Mouse (Mus musculus): Measurements from ENCODE around the gene Traf1. TPM values are rescaled to one million over a fixed set of nuclear protein-coding genes. Genes with fewer than 3 reads are reported as not detected.
A peak's percentile ranks its signal among the peaks of the same experiment; 100 is the strongest.

Traf1 gene
- total and polyA plus RNA-seq, 2 experiments from 2014 or later = 0.86 to 2.7 TPM

DNA sequence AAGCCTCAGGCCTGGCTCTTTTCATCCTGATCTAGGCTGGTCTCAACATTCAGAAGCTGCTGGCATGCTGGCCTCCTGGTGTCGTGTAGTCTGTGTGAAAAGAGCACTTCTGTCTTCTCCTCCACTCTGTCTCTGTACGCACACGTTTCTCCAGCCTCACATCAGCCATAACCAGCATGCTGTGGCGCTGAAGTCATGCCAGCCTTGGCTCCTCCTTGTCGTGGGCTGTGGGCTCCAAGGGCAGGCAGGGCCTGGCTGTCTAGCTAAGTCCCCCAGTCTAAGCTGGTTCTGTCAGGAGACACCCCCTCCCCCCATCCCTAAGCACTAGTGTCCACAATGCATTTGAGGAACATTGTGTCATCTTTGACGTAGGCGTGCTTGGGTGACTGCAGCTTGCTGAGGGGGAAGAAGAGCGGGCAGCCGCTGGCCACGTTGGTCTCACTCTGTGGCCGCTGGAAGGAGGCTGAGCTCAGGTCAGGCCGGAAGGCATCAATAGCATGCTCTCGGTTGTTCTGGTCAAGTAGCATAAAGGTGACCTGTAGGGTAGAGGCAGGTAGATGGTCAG is 17.9 kb downstream of the Traf1 start:
- no peaks in the 10 kb centered on the region for H3K27me3 ChIP-seq (ENCODE audit: insufficient read depth, low read length)
- no peaks in the 10 kb centered on the region for H3K36me3 ChIP-seq (ENCODE audit: insufficient read depth)
- DNase-seq = no peak
- no peak overlapping the region for H3K4me2 ChIP-seq (ENCODE audit: low read depth)
- 82% methylated on average over 13 of the region's 13 CpGs for WGBS
- no peaks in the 10 kb centered on the region for H3K9me3 ChIP-seq (ENCODE audit: low read length)
- no peaks in the 10 kb centered on the region for H3K4me1 ChIP-seq (ENCODE audit: insufficient read depth)
- H3K4me3 ChIP-seq (ENCODE audit: low read depth, low read length) = no peak overlapping the region
- ATAC-seq = no peak
- no peak overlapping the region for H3K27ac ChIP-seq (ENCODE audit: low read depth, low read length)
- no peak overlapping the region for H3K9ac ChIP-seq
- no peak for TF ChIP-seq CTCF (IDR thresholded peaks at IDR 0.05; ENCODE audit: low read depth)

DNA sequence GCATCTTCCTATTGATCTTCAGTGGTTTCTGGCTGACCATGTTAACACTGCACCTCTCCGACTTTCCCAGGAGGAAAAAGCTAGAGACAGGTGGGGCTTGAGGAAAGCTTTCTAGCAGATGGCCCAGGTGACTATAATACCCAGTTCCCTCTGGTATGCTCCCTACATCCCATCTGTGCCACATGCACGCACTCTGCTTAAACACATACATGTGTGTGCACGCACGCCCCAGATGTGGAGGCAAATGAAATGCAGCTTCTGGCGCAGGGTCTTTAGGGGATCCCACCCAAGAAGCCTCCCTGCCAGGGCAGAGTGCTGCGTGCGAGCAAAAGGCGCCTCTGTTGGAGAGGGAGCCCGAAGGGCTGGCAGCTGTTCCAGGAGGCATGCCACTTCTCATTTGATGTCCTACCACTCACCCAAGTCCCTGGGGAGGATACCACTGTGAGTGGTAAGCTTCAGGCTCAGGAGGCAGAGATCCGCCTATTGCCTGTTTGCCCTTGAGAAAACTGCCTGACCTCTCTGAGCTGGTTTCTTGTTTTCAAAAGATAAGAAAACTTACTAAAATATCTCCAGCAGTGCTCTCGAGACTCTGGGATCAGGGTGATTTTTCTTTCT is 20.4 kb downstream of the Traf1 start:
- Histone ChIP-seq H3K27me3 (ENCODE audit: insufficient read depth, low read length) (no peaks in the 10 kb centered on the region), H3K4me1 (ENCODE audit: insufficient read depth) (no peaks in the 10 kb centered on the region), H3K9ac (no peak overlapping the region), H3K4me2 (ENCODE audit: low read depth) (no peak overlapping the region), H3K36me3 (ENCODE audit: insufficient read depth) (no peaks in the 10 kb centered on the region), H3K27ac (ENCODE audit: low read depth, low read length) (no peak overlapping the region), H3K4me3 (ENCODE audit: low read depth, low read length) (no peak overlapping the region), H3K9me3 (ENCODE audit: low read length) (no peaks in the 10 kb centered on the region)
- no peak for TF ChIP-seq CTCF (IDR thresholded peaks at IDR 0.05; ENCODE audit: low read depth)
- DNase-seq = no peak
- 77% methylated on average over 11 of the region's 11 CpGs for WGBS
- ATAC-seq = no peak

DNA sequence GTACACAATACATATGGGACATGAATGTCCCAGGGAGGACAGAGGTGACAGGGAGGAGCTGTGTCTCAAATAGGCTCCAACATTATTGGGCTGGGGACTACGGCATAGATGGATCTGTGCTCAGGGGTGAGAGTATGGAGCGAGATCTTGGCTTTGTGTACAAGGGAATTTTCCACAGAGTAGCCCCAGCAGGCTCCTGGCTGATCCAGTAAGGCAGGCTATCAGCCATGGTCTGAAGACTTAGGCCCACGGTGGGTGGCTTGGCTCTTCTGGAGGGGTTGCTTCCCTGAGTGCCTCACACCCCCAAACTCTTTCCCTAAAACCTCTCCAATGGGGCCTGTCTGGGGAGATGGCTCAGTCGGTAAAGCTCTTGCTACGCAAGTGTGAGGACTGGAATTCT is 21.3 kb downstream of the Traf1 start:
- ATAC-seq (no peak), DNase-seq (no peak)
- no peaks in the 10 kb centered on the region for H3K9me3 ChIP-seq (ENCODE audit: low read length)
- H3K4me3 ChIP-seq (ENCODE audit: low read depth, low read length) = no peak overlapping the region
- H3K27me3 ChIP-seq (ENCODE audit: insufficient read depth, low read length) = no peaks in the 10 kb centered on the region
- H3K36me3 ChIP-seq (ENCODE audit: insufficient read depth) = no peaks in the 10 kb centered on the region
- no peak overlapping the region for H3K9ac ChIP-seq
- no peak overlapping the region for H3K4me2 ChIP-seq (ENCODE audit: low read depth)
- 68% methylated on average over 5 of the region's 5 CpGs for WGBS
- TF ChIP-seq CTCF (IDR thresholded peaks at IDR 0.05; ENCODE audit: low read depth) = no peak
- no peak overlapping the region for H3K27ac ChIP-seq (ENCODE audit: low read depth, low read length)
- H3K4me1 ChIP-seq (ENCODE audit: insufficient read depth) = no peaks in the 10 kb centered on the region

DNA sequence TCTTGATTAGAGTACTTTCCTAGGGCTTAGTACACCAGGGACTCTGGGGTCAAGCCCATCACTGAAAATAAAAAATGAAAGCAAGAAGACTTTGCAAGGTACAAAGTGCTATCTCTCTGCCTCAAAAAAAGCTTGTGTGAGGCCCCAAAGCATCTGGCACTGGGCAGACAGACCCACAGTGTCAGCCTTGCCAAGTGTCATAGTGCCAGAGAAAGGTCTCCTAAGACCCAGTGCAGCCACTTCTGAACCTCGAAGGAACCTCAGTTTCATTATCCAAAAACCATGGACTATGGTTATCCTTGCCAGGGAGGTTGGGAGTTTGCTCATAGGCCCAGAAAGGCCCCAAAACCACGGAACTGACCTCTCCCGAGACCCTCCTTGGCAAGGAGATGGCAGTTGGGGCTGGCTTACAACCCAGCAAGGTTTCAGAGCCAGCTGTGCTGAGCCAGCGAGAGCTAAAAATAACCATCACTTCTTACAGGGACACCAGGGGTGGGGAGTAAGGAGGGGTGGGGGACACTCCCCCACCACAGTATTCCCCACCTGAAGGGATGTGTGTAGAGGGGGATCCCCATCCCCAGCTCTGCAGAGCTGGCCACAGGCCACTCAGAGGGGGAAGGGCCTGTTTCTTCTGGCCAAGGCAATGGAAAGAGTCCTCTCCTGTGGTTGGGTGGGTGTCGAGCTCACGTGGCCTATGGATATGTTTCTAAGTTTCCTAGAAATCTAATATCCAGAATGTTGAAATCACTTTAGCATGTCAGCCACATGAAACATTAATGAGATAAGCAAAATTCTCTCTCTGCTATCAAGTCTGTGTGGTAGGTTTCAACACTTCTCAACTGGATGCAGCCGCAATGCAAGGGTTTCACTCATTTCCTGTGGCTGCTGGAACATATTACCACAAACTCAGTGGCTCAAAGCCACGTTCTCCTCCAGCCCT is 23.0 kb downstream of the Traf1 start:
- TF ChIP-seq CTCF (IDR thresholded peaks at IDR 0.05; ENCODE audit: low read depth) = no peak
- no peak overlapping the region for H3K27ac ChIP-seq (ENCODE audit: low read depth, low read length)
- DNase-seq (peak; percentile 7), ATAC-seq (no peak)
- no peaks in the 10 kb centered on the region for H3K27me3 ChIP-seq (ENCODE audit: insufficient read depth, low read length)
- no peaks in the 10 kb centered on the region for H3K9me3 ChIP-seq (ENCODE audit: low read length)
- no peak overlapping the region for H3K9ac ChIP-seq
- no peaks in the 10 kb centered on the region for H3K4me1 ChIP-seq (ENCODE audit: insufficient read depth)
- no peak overlapping the region for H3K4me2 ChIP-seq (ENCODE audit: low read depth)
- 73% methylated on average over 8 of the region's 8 CpGs for WGBS
- H3K4me3 ChIP-seq (ENCODE audit: low read depth, low read length) = no peak overlapping the region
- H3K36me3 ChIP-seq (ENCODE audit: insufficient read depth) = no peaks in the 10 kb centered on the region

DNA sequence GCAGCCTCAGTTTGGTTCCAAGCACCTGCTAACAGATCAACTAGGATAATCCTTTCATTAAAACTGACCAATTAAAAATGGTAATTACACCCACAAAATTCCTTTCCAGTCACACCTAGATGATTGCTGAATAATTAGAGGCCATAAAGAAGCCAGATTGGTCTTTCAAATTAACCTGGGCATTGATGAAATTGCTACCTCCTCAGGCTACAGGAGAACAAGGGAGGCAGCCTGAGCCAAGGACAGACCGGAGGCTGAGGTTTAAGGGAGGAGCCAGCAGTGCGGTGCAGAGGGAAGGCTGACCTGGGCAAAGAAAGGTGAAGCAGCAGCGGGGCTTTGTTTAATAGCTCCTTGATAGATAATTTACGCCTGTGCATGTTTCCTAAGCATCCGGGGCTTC is 24.1 kb downstream of the Traf1 start:
- 32% methylated on average over 5 of the region's 5 CpGs for WGBS
- Histone ChIP-seq H3K4me2 (ENCODE audit: low read depth) (no peak overlapping the region), H3K9ac (no peak overlapping the region), H3K36me3 (ENCODE audit: insufficient read depth) (no peaks in the 10 kb centered on the region), H3K9me3 (ENCODE audit: low read length) (no peaks in the 10 kb centered on the region), H3K4me1 (ENCODE audit: insufficient read depth) (no peaks in the 10 kb centered on the region), H3K4me3 (ENCODE audit: low read depth, low read length) (no peak overlapping the region), H3K27me3 (ENCODE audit: insufficient read depth, low read length) (no peaks in the 10 kb centered on the region), H3K27ac (ENCODE audit: low read depth, low read length) (no peak overlapping the region)
- no peak for TF ChIP-seq CTCF (IDR thresholded peaks at IDR 0.05; ENCODE audit: low read depth)
- DNase-seq (no peak), ATAC-seq (no peak)

DNA sequence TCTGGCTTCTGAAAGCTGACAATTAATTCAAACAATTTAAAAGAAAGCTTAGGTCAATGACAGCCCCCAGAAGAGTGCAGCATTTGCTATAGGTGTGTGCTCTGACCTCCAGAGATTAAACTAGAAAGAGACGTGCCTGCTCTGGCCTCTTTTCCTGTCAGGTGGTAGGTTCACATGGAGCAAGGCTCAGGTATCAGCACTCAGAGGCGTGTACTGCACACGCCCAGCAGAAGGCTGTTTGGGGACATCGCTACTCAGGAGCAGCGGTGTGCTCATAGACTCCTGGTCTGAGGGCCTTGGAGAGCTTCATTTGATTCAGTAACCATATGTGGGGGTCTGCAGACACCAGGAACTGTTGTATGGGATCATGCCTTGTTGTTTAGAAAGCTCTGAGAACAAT is 34.3 kb downstream of the Traf1 start:
- Histone ChIP-seq H3K4me2 (ENCODE audit: low read depth) (no peak overlapping the region), H3K9ac (no peak overlapping the region), H3K36me3 (ENCODE audit: insufficient read depth) (no peaks in the 10 kb centered on the region), H3K4me3 (ENCODE audit: low read depth, low read length) (no peak overlapping the region), H3K27ac (ENCODE audit: low read depth, low read length) (no peak overlapping the region), H3K9me3 (ENCODE audit: low read length) (no peaks in the 10 kb centered on the region), H3K27me3 (ENCODE audit: insufficient read depth, low read length) (no peaks in the 10 kb centered on the region), H3K4me1 (ENCODE audit: insufficient read depth) (no peaks in the 10 kb centered on the region)
- ATAC-seq (no peak), DNase-seq (no peak)
- WGBS = 79% methylated on average over 5 of the region's 5 CpGs
- no peak for TF ChIP-seq CTCF (IDR thresholded peaks at IDR 0.05; ENCODE audit: low read depth)

DNA sequence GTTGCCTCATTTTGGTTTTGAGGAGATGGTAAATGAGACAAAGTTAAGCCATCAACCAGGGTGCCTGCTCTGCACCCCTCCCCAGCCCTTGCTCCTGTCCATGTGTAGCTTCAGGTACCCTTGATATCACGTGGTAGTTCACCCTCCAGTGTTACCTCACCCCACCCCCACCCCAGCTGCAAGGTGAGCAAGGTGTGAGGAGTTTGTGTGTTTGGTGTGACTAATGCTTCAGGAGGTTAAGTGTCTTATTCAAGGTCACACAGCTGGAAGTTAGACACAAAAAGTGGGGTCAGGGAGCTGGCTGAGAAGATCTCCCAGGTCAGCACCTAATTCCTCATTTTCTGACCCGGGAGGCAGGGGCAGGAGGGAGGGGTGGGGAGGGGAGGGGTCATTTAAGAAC is 38.8 kb downstream of the Traf1 start:
- no peak overlapping the region for H3K4me3 ChIP-seq (ENCODE audit: low read depth, low read length)
- no peak overlapping the region for H3K4me2 ChIP-seq (ENCODE audit: low read depth)
- no peak overlapping the region for H3K9ac ChIP-seq
- no peak for TF ChIP-seq CTCF (IDR thresholded peaks at IDR 0.05; ENCODE audit: low read depth)
- no peak for DNase-seq
- no peaks in the 10 kb centered on the region for H3K9me3 ChIP-seq (ENCODE audit: low read length)
- no peak overlapping the region for H3K27ac ChIP-seq (ENCODE audit: low read depth, low read length)
- H3K4me1 ChIP-seq (ENCODE audit: insufficient read depth) = no peaks in the 10 kb centered on the region
- no peak for ATAC-seq
- H3K27me3 ChIP-seq (ENCODE audit: insufficient read depth, low read length) = no peaks in the 10 kb centered on the region
- no peaks in the 10 kb centered on the region for H3K36me3 ChIP-seq (ENCODE audit: insufficient read depth)
- 29% methylated on average over 2 of the region's 2 CpGs for WGBS

All from forebrain, postnatal 0 days (tissue).